In the genomic region with DNA sequence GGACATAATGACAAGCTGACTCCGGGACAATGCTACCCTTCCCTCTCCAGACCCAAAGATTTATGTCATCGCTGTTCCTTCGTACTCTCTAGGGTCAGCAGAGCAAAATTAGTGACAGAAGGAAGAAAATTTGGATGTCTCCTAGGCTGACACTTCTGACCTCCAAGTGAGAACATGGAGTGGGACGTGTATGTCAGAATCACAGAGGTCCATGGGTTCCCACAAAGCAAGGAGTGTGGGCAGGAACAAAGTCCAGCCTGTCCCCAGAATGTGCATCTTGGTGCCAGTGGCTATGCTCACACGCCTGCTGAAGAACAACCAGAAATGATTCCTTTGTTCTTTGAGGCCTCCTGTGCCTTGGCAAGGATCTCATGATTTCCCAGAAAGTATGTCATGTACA, we compare ENCODE assay signal across 25 mouse cellular contexts. TPM values are rescaled to one million over a fixed set of nuclear protein-coding genes. Genes with fewer than 3 reads are reported as not detected.
"Had no signal": no experiment of that assay in that cellular context is flagged by ENCODE, and none has a peak within 500 bp of the region (broad histone marks: within the 10 kb centered on the region; RNA-seq: fewer than 3 reads in every experiment).

No protein-coding gene starts in this region.

- H3K27ac ChIP-seq: gastrocnemius, adult 2 months; heart, embryonic 10.5 days; hindbrain, embryonic 10.5 days; hindbrain, embryonic 12.5 days; hindbrain, embryonic 14.5 days; intestine, embryonic 15.5 days; left cerebral cortex, adult 2 months; limb, embryonic 10.5 days; limb, embryonic 12.5 days; liver, embryonic 13.5 days; liver, embryonic 15.5 days had no signal

- H3K9ac ChIP-seq: heart, embryonic 12.5 days; hindbrain, embryonic 12.5 days; hindbrain, embryonic 14.5 days; intestine, embryonic 15.5 days; limb, embryonic 12.5 days; liver, embryonic 13.5 days; liver, embryonic 15.5 days had no signal

- H3K9me3 ChIP-seq: heart, embryonic 10.5 days; heart, embryonic 12.5 days; hindbrain, embryonic 12.5 days; intestine, embryonic 15.5 days; limb, embryonic 12.5 days; liver, embryonic 13.5 days; liver, embryonic 15.5 days had no signal

- H3K4me2 ChIP-seq: heart, embryonic 12.5 days; hindbrain, embryonic 12.5 days; hindbrain, embryonic 14.5 days; intestine, embryonic 15.5 days; limb, embryonic 12.5 days; liver, embryonic 13.5 days; liver, embryonic 15.5 days had no signal

- H3K27me3 ChIP-seq: heart, embryonic 12.5 days; hindbrain, embryonic 12.5 days; intestine, embryonic 15.5 days; limb, embryonic 12.5 days; liver, embryonic 13.5 days; liver, embryonic 15.5 days had no signal

- ATAC-seq: hindbrain, embryonic 16.5 days; inflammation-experienced regulatory T-cells, adult 6 months; intestine, embryonic 15.5 days; intestine, postnatal 0 days had no signal

- H3K4me3 ChIP-seq: gastrocnemius, adult 2 months; heart, embryonic 10.5 days; heart, embryonic 12.5 days; hindbrain, embryonic 10.5 days; hindbrain, embryonic 12.5 days; intestine, embryonic 15.5 days; left cerebral cortex, adult 2 months; limb, embryonic 10.5 days; limb, embryonic 12.5 days; liver, embryonic 13.5 days; liver, embryonic 15.5 days had no signal

- DNase-seq: gastrocnemius, adult 2 months; gastrocnemius, postnatal 10 days; gastrocnemius, postnatal 25 days; heart, adult 18-20 months; heart, postnatal 10 days; heart, postnatal 4 days; kidney, postnatal 10 days; kidney, postnatal 25 days; kidney, postnatal 4 days; layer of hippocampus, adult 9-11 months; liver; liver, embryonic 13.5 days had no signal

- H3K4me1 ChIP-seq: heart, embryonic 10.5 days; heart, embryonic 12.5 days; hindbrain, embryonic 10.5 days; hindbrain, embryonic 12.5 days; intestine, embryonic 15.5 days; limb, embryonic 10.5 days; limb, embryonic 12.5 days; liver, embryonic 13.5 days; liver, embryonic 15.5 days had no signal

RNA-seq across cellular contexts. Expression of a gene that starts 31.8 kb away (rescaled TPM):
- polyA plus RNA-seq: inflammation-experienced regulatory T-cells, adult 6 months had no signal
